Mouse (Mus musculus): ENCODE measurements around the gene Rnf121. TPM values are rescaled to one million over a fixed set of nuclear protein-coding genes. Genes with fewer than 3 reads are reported as not detected.

Gene Rnf121
- polyA plus RNA-seq, 1 experiment from 2014 or later, result 30.9 TPM

DNA sequence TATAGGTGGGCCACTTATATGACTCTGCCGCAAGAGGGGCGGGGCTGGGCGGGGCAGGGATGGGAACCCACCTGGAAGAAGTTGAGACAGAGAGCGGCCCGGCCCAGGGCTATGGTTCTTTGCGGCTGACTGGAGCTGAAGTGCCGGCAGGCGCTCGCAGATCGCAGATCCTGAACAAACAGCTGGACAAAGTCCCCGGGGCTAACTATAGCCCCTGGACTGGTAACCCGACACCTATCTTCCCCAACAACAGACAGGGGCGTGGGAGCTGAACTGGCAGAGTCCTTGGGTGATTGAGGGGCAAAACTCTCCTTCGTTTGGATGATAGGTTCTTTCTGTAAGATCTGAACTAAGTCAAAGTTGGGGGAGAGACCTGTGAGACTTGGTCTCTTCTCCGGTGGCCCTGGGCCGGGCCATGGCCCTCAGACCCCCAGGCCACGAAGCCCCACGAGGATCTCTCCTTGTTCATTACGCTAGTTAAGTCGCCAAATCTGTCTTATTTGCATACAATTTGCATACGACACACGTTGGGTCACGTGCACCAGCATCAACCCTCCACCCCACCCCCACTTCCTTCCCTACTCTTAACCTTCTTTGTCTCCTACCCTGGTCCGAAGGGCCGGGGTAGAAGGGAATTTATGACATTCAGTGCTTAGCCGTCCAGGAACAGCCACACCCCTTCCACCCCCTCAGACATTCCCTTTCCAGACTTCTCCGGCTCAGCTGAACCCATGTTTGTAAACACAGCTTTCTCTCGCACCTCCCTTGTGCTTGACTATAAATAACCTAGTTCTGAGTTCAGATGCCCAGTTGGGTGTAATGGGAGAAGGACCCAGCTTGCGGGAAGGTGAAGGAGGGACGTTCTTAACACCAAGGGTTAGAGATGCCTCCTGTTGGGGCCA lies 34.7 kb upstream of the Rnf121 start:
- WGBS, result 5% methylated on average over 30 of the region's 30 CpGs
- H3K4me3 ChIP-seq, result peak overlapping the region; percentile 52
- H3K36me3 ChIP-seq (replicated peaks), result peaks cover 11% of the 10 kb centered on the region
- DNase-seq (ENCODE audit: low spot score), result peak; percentile 72
- peak overlapping the region; percentile 71 for H3K27ac ChIP-seq (replicated peaks)
- H3K27me3 ChIP-seq (replicated peaks; ENCODE audit: low read depth, poor library complexity, severe bottlenecking), result peaks cover 9% of the 10 kb centered on the region; the same call in 1 of the 2 replicates
- H3K9me3 ChIP-seq, result no peaks in the 10 kb centered on the region
- peaks cover 38% of the 10 kb centered on the region for H3K4me1 ChIP-seq

DNA sequence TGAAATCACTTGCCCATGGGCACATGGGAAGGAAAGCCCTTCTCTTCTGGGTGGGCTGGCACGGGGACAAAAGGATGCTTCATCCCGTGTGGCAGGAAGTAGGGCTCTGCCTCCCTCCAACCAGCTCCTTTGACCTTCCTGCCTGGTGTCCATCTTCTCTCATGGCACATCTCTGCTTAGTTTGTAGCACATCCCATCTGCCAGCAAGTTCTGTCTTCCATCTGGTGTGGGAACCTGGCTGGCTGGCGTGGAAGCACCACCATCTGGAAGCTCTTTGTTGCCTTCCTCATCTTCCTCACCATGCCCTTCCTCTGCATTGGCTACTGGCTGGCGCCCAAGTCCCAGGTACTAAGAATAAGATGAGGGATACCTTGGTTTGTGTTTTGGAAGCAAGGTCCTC lies 22.1 kb upstream of the Rnf121 start:
- WGBS, result 84% methylated on average over 4 of the region's 4 CpGs

DNA sequence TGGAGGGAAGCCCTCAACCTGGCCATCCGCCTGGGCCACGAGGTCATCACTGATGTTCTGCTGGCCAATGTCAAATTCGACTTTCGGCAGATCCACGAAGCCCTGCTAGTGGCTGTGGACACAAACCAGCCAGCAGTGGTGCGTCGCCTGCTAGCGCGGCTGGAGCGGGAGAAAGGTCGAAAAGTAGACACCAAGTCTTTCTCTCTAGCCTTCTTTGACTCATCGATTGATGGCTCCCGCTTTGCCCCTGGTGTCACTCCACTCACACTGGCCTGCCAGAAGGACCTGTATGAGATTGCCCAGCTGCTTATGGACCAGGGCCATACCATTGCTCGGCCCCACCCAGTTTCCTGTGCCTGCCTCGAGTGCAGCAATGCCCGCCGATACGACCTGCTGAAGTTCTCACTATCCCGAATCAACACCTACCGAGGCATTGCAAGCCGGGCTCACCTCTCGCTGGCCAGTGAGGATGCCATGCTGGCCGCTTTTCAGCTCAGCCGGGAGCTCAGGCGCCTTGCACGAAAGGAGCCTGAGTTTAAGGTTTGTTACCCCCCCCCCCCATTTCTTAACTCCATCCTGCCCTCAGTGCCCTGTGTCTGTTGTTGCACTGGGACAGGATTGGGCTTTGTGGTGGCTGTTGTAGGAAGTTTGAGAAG lies 18.9 kb upstream of the Rnf121 start:
- no peaks in the 10 kb centered on the region for H3K9me3 ChIP-seq
- DNase-seq (ENCODE audit: low spot score), result no peak
- no peaks in the 10 kb centered on the region for H3K4me1 ChIP-seq
- H3K4me3 ChIP-seq, result no peak overlapping the region
- peaks cover 98% of the 10 kb centered on the region for H3K36me3 ChIP-seq (replicated peaks)
- H3K27ac ChIP-seq (replicated peaks), result no peak overlapping the region
- H3K27me3 ChIP-seq (replicated peaks; ENCODE audit: low read depth, poor library complexity, severe bottlenecking), result no peaks in the 10 kb centered on the region
- WGBS, result 94% methylated on average over 26 of the region's 26 CpGs

More for the DNA sequence above, 22.1 kb upstream of the Rnf121 start:
- no peaks in the 10 kb centered on the region for H3K9me3 ChIP-seq
- H3K27ac ChIP-seq (replicated peaks), result no peak overlapping the region
- DNase-seq (ENCODE audit: low spot score), result no peak
- peaks cover 87% of the 10 kb centered on the region for H3K36me3 ChIP-seq (replicated peaks)
- no peak overlapping the region for H3K4me3 ChIP-seq
- no peaks in the 10 kb centered on the region for H3K4me1 ChIP-seq
- H3K27me3 ChIP-seq (replicated peaks; ENCODE audit: low read depth, poor library complexity, severe bottlenecking), result no peaks in the 10 kb centered on the region

DNA sequence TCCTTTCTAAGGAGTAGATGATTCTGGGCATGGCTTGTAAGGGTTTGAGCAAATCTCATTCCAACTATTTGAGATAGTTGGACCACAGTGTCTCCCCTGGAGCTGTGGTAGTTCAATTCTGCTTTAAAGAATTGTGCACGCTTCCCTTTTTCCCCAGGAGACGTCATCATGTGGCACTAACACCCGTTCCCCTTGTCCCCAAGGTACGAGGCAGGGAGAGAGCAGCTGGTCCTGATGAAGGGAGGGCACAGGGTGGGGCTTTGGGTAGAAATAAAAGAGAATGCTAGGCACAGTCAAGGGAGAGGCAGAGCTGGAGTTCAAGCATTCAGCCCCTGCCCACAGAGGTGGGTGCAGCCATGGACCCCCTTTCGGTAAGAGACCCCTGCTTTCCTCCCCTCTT lies 17.5 kb upstream of the Rnf121 start, which contains the start of gene Trpc2:
Gene Trpc2, plus strand, starts transcription at position 301 of the 400 bp plus-strand sequence.
- Histone ChIP-seq H3K4me1 (no peaks in the 10 kb centered on the region), H3K36me3 (replicated peaks) (peaks cover 98% of the 10 kb centered on the region), H3K27ac (replicated peaks) (no peak within 1 kb of the TSS), H3K9me3 (no peaks in the 10 kb centered on the region), H3K27me3 (replicated peaks; ENCODE audit: low read depth, poor library complexity, severe bottlenecking) (no peaks in the 10 kb centered on the region), H3K4me3 (no peak within 1 kb of the TSS)
- WGBS, result 88% methylated on average over 5 of the region's 5 CpGs
- DNase-seq (ENCODE audit: low spot score), result no peak

- Histone ChIP-seq H3K27me3 (replicated peaks; ENCODE audit: low read depth, poor library complexity, severe bottlenecking) (no peaks in the 10 kb centered on the region), H3K27ac (replicated peaks) (no peak overlapping the region), H3K4me1 (no peaks in the 10 kb centered on the region), H3K36me3 (replicated peaks) (peaks cover 99% of the 10 kb centered on the region), H3K9me3 (no peaks in the 10 kb centered on the region), H3K4me3 (no peak overlapping the region)
- WGBS, result 96% methylated on average over 5 of the region's 5 CpGs
- DNase-seq (ENCODE audit: low spot score), result no peak
Observed at GRCm38 (mm10) chr7:102081784-102082183, 16.5 kb upstream of the Rnf121 start.

DNA sequence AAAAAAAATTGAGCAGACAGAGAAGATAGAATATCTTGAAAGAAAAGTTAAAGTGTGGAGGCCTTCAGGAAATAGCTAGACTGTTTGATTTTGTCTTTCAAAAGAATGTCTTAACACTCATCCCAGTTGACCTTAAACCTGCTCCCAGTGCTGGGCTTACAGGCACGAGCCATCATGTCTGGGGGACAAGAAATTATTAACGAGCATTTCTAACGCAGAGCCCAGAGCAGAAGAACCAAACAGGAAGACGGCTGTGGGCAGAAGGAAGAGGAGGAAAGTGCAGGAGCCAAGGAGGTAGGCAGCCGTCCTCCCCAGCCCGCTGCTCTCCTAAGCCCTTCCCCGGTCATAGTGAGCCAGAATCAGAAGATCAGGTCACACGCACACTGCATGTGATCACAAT lies 15.0 kb upstream of the Rnf121 start:
- Histone ChIP-seq H3K4me3 (no peak overlapping the region), H3K27me3 (replicated peaks; ENCODE audit: low read depth, poor library complexity, severe bottlenecking) (no peaks in the 10 kb centered on the region), H3K4me1 (no peaks in the 10 kb centered on the region), H3K27ac (replicated peaks) (no peak overlapping the region), H3K9me3 (no peaks in the 10 kb centered on the region), H3K36me3 (replicated peaks) (peaks cover 98% of the 10 kb centered on the region)
- no peak for DNase-seq (ENCODE audit: low spot score)
- 93% methylated on average over 8 of the region's 8 CpGs for WGBS

DNA sequence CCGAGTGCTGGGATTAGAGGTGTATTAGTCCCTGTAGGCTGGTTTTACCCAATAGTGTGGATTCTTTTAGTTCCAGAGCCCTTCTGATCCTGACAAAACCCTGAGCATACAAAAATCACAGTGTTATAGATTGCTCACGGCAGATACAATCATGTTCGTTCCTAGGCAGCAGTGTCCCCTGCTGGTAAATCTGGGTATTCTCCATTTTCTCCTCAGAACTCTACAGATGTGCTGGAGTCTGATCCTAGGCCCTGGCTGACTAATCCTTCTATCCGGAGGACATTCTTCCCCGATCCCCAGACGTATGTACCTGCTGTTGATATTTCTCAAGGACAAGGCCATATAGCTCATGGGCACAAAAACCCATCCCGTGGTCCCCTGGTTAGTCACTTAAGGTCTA lies 13.2 kb upstream of the Rnf121 start:
- no peak overlapping the region for H3K27ac ChIP-seq (replicated peaks)
- 82% methylated on average over 7 of the region's 7 CpGs for WGBS
- H3K9me3 ChIP-seq, result no peaks in the 10 kb centered on the region
- H3K4me3 ChIP-seq, result no peak overlapping the region
- no peaks in the 10 kb centered on the region for H3K4me1 ChIP-seq
- H3K27me3 ChIP-seq (replicated peaks; ENCODE audit: low read depth, poor library complexity, severe bottlenecking), result no peaks in the 10 kb centered on the region
- no peak for DNase-seq (ENCODE audit: low spot score)
- peaks cover 98% of the 10 kb centered on the region for H3K36me3 ChIP-seq (replicated peaks)

GRCm38 (mm10) chr7:102076714-102077296 lies 11.5 kb upstream of the Rnf121 start:
- no peaks in the 10 kb centered on the region for H3K27me3 ChIP-seq (replicated peaks; ENCODE audit: low read depth, poor library complexity, severe bottlenecking)
- no peak overlapping the region for H3K4me3 ChIP-seq
- no peak for DNase-seq (ENCODE audit: low spot score)
- WGBS, result 83% methylated on average over 7 of the region's 7 CpGs
- H3K27ac ChIP-seq (replicated peaks), result no peak overlapping the region
- no peaks in the 10 kb centered on the region for H3K4me1 ChIP-seq
- H3K9me3 ChIP-seq, result no peaks in the 10 kb centered on the region
- peaks cover 98% of the 10 kb centered on the region for H3K36me3 ChIP-seq (replicated peaks)

- Histone ChIP-seq H3K27me3 (replicated peaks; ENCODE audit: low read depth, poor library complexity, severe bottlenecking) (no peaks in the 10 kb centered on the region), H3K36me3 (replicated peaks) (peaks cover 46% of the 10 kb centered on the region), H3K9me3 (no peaks in the 10 kb centered on the region), H3K27ac (replicated peaks) (peak overlapping the region; percentile 93), H3K4me3 (peak overlapping the region; percentile 82), H3K4me1 (peaks cover 22% of the 10 kb centered on the region)
- 83% methylated on average over 6 of the region's 6 CpGs for WGBS
- no peak for DNase-seq (ENCODE audit: low spot score)
Observed at GRCm38 (mm10) chr7:102066363-102066762, 1.1 kb upstream of the Rnf121 start.

GRCm38 (mm10) chr7:102064655-102065045 lies 619 bp downstream of the Rnf121 start:
- no peaks in the 10 kb centered on the region for H3K9me3 ChIP-seq
- DNase-seq (ENCODE audit: low spot score), result no peak
- peak overlapping the region; percentile 93 for H3K27ac ChIP-seq (replicated peaks)
- H3K27me3 ChIP-seq (replicated peaks; ENCODE audit: low read depth, poor library complexity, severe bottlenecking), result no peaks in the 10 kb centered on the region
- peaks cover 45% of the 10 kb centered on the region for H3K36me3 ChIP-seq (replicated peaks)
- H3K4me1 ChIP-seq, result peaks cover 22% of the 10 kb centered on the region
- peak overlapping the region; percentile 82 for H3K4me3 ChIP-seq
- under 1% methylated on average over 9 of the region's 9 CpGs for WGBS

DNA sequence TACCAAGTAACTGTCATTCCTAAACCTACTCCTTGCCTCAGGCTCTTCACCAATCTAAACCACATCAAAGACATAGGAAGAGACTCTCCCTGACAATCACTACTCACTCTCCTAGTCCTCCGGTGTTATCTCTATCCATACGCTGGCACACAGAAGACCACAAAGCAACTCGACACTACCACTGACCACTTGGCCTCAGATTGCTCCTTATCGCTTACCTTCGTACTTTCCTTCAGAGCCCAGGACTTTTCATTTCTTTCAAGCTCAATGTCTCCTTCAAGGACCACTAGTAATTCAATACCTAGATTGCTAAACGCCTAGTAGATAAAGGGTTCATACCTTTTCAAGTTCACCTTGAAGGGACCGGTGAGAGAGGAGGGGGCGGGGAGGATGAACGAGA lies 1.4 kb downstream of the Rnf121 start:
- Histone ChIP-seq H3K9me3 (no peaks in the 10 kb centered on the region), H3K27me3 (replicated peaks; ENCODE audit: low read depth, poor library complexity, severe bottlenecking) (no peaks in the 10 kb centered on the region), H3K4me3 (peak overlapping the region; percentile 82), H3K27ac (replicated peaks) (no peak overlapping the region), H3K36me3 (replicated peaks) (peaks cover 47% of the 10 kb centered on the region), H3K4me1 (peaks cover 22% of the 10 kb centered on the region)
- DNase-seq (ENCODE audit: low spot score), result no peak
- whole genome bisulfite sequencing, result 89% methylated on average over 9 of the region's 9 CpGs

DNA sequence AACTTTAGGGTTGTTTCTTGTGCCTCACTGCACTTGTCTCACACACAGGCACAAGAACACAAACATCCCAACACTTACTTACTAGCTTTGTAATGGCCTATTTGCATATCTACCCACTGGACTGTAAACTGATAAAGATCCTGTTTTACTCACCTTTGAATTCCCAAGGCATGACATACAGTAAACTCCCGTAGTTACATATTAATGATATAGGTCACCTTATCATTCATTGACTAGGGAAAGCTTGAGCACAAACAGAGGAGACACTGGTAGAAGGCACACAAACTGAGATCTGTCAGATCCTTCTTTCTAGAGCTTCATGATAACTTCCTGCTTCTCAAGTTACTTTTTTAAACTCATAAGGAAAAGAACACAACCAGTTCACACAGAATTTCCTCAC lies 3.1 kb downstream of the Rnf121 start:
- DNase-seq (ENCODE audit: low spot score), result no peak
- H3K27me3 ChIP-seq (replicated peaks; ENCODE audit: low read depth, poor library complexity, severe bottlenecking), result no peaks in the 10 kb centered on the region
- H3K27ac ChIP-seq (replicated peaks), result no peak overlapping the region
- peaks cover 22% of the 10 kb centered on the region for H3K4me1 ChIP-seq
- 87% methylated on average over 1 of the region's 1 CpGs for WGBS
- H3K36me3 ChIP-seq (replicated peaks), result peaks cover 48% of the 10 kb centered on the region
- H3K4me3 ChIP-seq, result no peak overlapping the region
- no peaks in the 10 kb centered on the region for H3K9me3 ChIP-seq
